Mouse (Mus musculus) hindbrain, embryonic 11.5 days (tissue): ENCODE measurements at regions not wholly inside any gene's neighbourhood (a gene's known extent, or its start where the extent isn't known, plus 50 kb on each side); places are given as distances from the start of the nearest gene placed in this dataset.
A peak's percentile ranks its signal among the peaks of the same experiment; 100 is the strongest.

Experiments
- ATAC-seq: fragments of 200-750 bp; cut with Nextera tagmentation; 2 replicates; pipeline ENCODE4 v1.8.0; 2017; ENCODE audit warnings: mild to moderate bottlenecking, moderate TSS enrichment, moderate library complexity; ENCODE audit not compliant: low FRiP score
- DNase-seq: peaks from one replicate; pipeline ENCODE4 v3.0.0-alpha.2; 2015; ENCODE audit warnings: low spot score
- H3K27ac ChIP-seq: fragments of 300-500 bp; sonication (generic); 2 replicates; pipeline ENCODE4 v1.5.1; 2014; ENCODE audit warnings: mild to moderate bottlenecking, low read depth, low read length
- H3K27me3 ChIP-seq: fragments of 300-500 bp; sonication (generic); 2 replicates; pipeline ENCODE4 v1.6.1; 2014; ENCODE audit warnings: mild to moderate bottlenecking, low read length, moderate library complexity, mixed read lengths; ENCODE audit not compliant: control insufficient read depth, insufficient read depth
- H3K36me3 ChIP-seq: fragments of 300-500 bp; sonication (generic); 2 replicates; pipeline ENCODE4 v1.6.1; 2014; ENCODE audit warnings: mild to moderate bottlenecking, low read length, moderate library complexity, mixed read lengths; ENCODE audit not compliant: control insufficient read depth, insufficient read depth
- H3K4me1 ChIP-seq: fragments of 300-500 bp; sonication (generic); replicated peaks from 2 replicates; pipeline ENCODE4 v1.6.1; 2014; ENCODE audit warnings: low read length, mixed read lengths; ENCODE audit not compliant: control insufficient read depth, insufficient read depth
- H3K4me2 ChIP-seq: fragments of 300-500 bp; sonication (generic); replicated peaks from 2 replicates; pipeline ENCODE4 v1.6.1; 2014; ENCODE audit warnings: mild to moderate bottlenecking, low read depth, low read length
- H3K4me3 ChIP-seq: fragments of 300-500 bp; sonication (generic); 2 replicates; pipeline ENCODE4 v1.5.1; 2014; ENCODE audit warnings: low read depth, low read length
- H3K9ac ChIP-seq: fragments of 300-500 bp; sonication (generic); 2 replicates; pipeline ENCODE4 v1.6.1; 2014; ENCODE audit warnings: low read depth, low read length
- H3K9me3 ChIP-seq: fragments of 300-500 bp; sonication (generic); 2 replicates; pipeline ENCODE4 v1.6.1; 2016; ENCODE audit warnings: low read length; ENCODE audit not compliant: control insufficient read depth
- WGBS: fragments of 180-500 bp; shearing (Covaris S2); extraction: QIAGEN DNeasy Blood & Tissue Kit; methylation state at CpG from one replicate; pipeline ENCODE4 v1.1.7; 2014; 5-methylcytosine and 5-hydroxymethylcytosine counted together

DNA sequence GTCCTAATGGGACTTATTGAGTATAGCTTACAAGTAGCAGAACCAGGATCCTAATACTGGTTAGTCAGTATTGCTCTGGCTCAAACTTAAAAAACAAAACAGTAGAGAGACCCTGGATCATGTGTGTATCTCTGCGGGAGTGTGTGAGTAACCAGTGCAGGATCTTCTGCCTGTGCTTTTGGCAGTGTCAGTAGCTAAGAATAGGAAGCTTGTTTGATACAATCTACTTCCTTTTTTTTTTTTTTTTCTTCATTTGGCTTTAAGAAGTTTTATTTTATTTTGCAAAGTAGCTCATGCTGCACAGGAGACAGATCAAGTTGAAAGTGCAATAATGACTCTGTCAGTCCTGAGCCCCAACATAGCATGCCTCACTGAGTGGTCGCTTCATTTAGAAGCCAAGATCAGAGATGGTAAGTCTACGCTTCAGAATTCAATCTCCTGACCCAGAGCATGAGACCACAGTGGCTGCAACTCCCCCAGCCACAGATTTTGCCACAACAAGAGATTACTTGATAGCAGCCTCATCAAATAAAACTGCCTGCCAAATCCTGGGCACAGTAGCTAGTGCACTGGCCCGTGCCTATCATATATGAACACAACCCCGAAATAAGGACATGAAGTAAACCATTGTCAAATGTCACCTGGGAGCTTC, 306.4 kb upstream of the Pitrm1 start:
- no peak overlapping the region for H3K4me2 ChIP-seq
- no peak overlapping the region for H3K27ac ChIP-seq
- H3K36me3 ChIP-seq, result no peaks in the 10 kb centered on the region
- H3K27me3 ChIP-seq, result no peaks in the 10 kb centered on the region
- no peak overlapping the region for H3K4me3 ChIP-seq
- ATAC-seq, result no peak
- no peaks in the 10 kb centered on the region for H3K4me1 ChIP-seq
- no peak for DNase-seq
- H3K9me3 ChIP-seq, result no peaks in the 10 kb centered on the region
- no peak overlapping the region for H3K9ac ChIP-seq
- 91% methylated on average over 5 of the region's 5 CpGs for WGBS

DNA sequence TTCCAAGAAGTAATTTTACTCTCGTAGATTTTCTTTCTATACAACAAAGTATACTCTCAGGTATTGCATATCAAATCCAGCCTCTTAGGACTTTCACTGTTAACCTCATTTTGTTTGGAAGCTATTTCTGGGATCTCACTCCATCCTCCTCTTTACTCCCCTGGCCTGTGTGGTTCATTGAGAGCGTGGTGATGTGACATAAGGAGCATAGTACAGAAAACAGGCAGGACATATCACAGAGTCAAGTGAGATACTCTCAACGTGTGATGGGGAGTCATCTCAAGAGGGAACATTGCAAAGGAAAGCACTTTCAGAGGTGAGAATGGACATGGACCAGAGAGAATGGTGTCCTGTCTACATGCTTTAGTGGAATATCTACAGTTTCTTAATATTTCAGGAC, 297.8 kb upstream of the Pitrm1 start:
- Histone ChIP-seq H3K9ac (no peak overlapping the region), H3K27ac (no peak overlapping the region), H3K9me3 (no peaks in the 10 kb centered on the region), H3K4me2 (no peak overlapping the region), H3K36me3 (no peaks in the 10 kb centered on the region), H3K4me1 (no peaks in the 10 kb centered on the region), H3K27me3 (no peaks in the 10 kb centered on the region), H3K4me3 (no peak overlapping the region)
- ATAC-seq (no peak), DNase-seq (no peak)
- 87% methylated on average over 3 of the region's 3 CpGs for WGBS

DNA sequence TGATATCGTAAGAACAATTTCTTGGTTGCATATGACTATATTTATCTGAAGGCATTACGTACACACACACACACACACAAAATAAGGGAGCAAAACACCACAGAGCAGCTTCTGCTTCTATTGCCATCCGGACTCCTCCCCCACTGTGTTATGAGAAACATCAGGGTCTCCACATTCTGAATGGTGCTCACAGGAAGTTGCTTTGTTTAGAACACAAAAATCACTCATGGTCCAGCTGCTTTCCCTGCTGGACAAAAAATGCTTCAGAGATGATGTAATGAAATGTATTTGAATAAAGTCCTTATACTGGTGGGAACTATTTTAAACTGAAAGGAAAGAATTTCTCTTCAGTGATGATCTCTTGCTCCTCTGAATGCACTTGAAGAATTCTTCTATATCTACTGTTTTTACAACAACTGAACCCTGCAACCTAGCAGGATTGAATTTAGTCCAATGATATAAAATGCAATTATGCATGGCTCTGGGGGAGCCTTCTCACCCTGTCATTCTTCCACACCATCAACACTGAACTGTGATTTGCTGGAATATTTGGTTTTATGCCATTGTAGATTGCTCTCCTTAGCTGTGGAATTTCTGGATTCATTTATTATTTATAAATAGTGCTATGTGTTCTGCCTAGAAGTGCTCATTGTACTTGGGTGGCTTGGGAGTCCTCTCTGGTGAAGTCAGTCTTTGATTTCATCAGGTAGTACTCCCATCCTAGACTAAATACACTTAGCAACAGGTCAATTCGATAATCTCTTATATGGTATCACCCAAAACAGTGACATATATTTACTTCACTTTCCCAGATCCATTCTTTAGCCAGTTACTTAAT, 296.7 kb upstream of the Pitrm1 start:
- Histone ChIP-seq H3K27ac (no peak overlapping the region), H3K4me3 (no peak overlapping the region), H3K4me1 (no peaks in the 10 kb centered on the region), H3K9me3 (no peaks in the 10 kb centered on the region), H3K36me3 (no peaks in the 10 kb centered on the region), H3K27me3 (no peaks in the 10 kb centered on the region), H3K4me2 (no peak overlapping the region), H3K9ac (no peak overlapping the region)
- DNase-seq (peak; percentile 44), ATAC-seq (peak; percentile 86)
- WGBS, result 64% methylated on average over 4 of the region's 4 CpGs

DNA sequence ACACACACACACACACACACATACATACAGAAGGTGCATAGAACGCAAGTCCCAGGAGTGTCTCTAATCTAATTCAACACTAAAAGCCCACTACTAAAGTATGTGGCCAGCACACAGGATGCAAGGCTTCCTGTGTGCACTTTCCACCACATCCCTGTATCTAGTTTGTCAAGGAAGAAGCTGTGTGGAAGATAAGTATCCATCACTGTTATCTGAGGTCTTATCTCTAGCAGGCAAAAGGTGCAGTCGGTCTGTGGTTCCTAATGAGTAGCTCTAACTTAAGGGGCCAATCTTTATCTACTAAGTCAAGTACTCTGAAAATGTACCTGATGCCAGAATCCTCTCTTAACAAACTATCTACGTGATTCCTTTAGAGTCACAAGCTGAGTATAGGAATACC, 295.8 kb upstream of the Pitrm1 start:
- DNase-seq (no peak), ATAC-seq (no peak)
- no peak overlapping the region for H3K4me2 ChIP-seq
- no peaks in the 10 kb centered on the region for H3K36me3 ChIP-seq
- H3K9ac ChIP-seq, result no peak overlapping the region
- no peaks in the 10 kb centered on the region for H3K4me1 ChIP-seq
- no peak overlapping the region for H3K4me3 ChIP-seq
- no peaks in the 10 kb centered on the region for H3K27me3 ChIP-seq
- 90% methylated on average over 3 of the region's 3 CpGs for WGBS
- no peak overlapping the region for H3K27ac ChIP-seq
- H3K9me3 ChIP-seq, result no peaks in the 10 kb centered on the region

DNA sequence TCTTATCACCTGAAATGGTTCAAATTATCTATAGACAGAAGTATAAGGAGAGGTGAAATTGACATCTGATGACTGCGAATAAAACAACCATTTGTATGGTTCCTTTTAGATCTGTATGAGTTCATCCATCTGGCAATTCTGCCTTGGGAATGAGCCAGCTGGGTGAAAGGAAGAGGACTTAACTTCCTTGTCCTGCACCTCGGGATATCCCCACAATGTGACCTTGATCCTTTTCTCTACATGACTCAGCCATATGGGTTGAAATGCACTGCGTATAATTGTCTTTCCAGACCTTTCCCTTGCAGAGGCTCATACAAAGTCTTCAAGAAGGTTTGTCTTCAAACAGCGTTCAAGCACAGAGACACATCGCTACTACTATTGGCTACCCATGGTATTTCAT, 292.6 kb upstream of the Pitrm1 start:
- H3K36me3 ChIP-seq, result no peaks in the 10 kb centered on the region
- H3K9ac ChIP-seq, result no peak overlapping the region
- 91% methylated on average over 5 of the region's 5 CpGs for WGBS
- no peak overlapping the region for H3K4me2 ChIP-seq
- H3K4me3 ChIP-seq, result no peak overlapping the region
- no peak for ATAC-seq
- H3K9me3 ChIP-seq, result no peaks in the 10 kb centered on the region
- H3K27me3 ChIP-seq, result no peaks in the 10 kb centered on the region
- no peak overlapping the region for H3K27ac ChIP-seq
- H3K4me1 ChIP-seq, result no peaks in the 10 kb centered on the region
- DNase-seq, result no peak

DNA sequence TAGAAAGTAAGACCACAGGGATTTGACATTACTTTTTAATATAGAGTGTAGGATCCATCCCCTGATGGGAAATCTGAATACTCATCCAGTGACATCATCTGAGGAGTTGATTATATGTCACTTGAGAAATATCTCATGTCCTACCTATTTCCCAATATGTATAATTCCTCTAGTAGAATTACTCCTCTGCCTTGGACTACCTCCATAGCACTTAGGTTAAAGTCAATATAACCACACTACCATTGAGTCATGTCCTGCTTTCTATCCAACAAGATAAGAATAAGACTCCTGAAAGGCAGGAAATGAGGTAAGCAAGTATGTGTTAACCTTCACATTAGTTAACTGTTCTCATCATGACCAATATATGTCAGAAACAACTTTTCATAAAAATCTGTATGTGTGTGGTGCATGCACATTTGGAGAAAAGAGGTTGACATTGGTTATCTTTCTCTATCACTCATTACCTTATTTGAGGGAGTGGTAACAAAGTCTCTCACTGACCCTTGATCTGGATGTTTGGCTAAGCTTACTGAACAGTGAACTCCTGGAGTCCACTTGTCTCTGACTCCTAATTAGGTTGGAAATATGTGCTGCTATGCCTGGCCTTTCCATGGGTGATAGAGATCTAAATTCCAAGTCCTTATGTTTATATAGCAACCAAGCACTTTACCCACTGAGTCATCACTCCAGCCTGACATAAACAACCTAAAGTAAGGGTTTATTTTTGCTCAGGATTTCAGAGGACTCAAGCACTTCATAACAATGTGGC, 292.0 kb upstream of the Pitrm1 start:
- DNase-seq, result no peak
- no peak overlapping the region for H3K4me3 ChIP-seq
- no peak for ATAC-seq
- no peaks in the 10 kb centered on the region for H3K9me3 ChIP-seq
- no peaks in the 10 kb centered on the region for H3K4me1 ChIP-seq
- no peaks in the 10 kb centered on the region for H3K27me3 ChIP-seq
- no peaks in the 10 kb centered on the region for H3K36me3 ChIP-seq
- H3K27ac ChIP-seq, result no peak overlapping the region
- H3K4me2 ChIP-seq, result no peak overlapping the region
- H3K9ac ChIP-seq, result no peak overlapping the region

DNA sequence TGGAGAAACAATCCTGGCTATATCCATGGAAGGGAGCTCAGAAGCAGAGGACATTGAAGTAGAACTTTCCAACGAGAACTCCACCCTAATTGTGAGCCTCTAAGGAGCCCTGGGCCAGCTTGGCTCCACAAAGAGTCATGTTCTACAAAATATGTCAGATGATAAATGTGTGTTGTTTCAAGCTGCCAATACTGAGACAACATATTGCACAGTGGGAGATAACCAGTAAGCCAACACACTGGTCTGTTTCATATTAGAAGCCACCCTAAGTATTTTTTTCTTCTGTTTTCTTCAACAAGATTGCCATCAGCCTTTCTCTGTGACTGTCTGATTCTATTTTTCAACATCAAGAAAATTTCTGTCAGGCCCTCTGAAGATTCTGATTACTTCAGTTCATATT, 289.5 kb upstream of the Pitrm1 start:
- DNase-seq (no peak), ATAC-seq (no peak)
- no peaks in the 10 kb centered on the region for H3K9me3 ChIP-seq

DNA sequence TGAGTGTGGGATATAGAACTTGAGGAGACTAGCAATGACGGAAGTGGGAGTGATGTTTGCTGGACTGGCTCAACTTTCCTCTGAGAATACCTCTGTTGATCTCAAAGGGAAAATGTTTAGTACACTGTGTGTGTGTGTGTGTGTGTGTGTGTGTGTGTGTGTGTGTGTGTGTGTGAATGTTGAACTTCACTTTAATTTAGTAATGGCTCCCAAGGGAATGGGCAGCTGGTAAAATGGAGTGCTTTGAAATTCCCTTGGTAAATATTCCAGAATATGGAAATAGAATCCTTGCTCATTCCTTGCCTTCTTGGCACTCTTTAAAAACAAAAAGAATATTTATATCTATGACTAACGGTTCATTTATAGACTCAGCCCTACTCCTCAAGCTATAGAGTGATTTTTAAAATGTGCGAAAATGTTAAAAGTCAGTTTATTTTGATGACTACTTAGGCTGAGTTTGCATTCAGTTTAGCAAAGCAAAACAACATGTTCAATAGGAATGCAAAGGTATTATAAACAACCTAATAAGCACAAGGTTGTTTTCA, 287.6 kb upstream of the Pitrm1 start:
- DNase-seq, result no peak
- H3K4me2 ChIP-seq, result no peak overlapping the region

More for the DNA sequence above, 289.5 kb upstream of the Pitrm1 start:
- Histone ChIP-seq H3K27me3 (no peaks in the 10 kb centered on the region), H3K36me3 (no peaks in the 10 kb centered on the region), H3K4me3 (no peak overlapping the region), H3K9ac (no peak overlapping the region), H3K4me1 (no peaks in the 10 kb centered on the region), H3K4me2 (no peak overlapping the region), H3K27ac (no peak overlapping the region)
- 79% methylated on average over 1 of the region's 1 CpGs for WGBS

More for the DNA sequence above, 287.6 kb upstream of the Pitrm1 start:
- H3K9me3 ChIP-seq, result no peaks in the 10 kb centered on the region
- ATAC-seq, result no peak
- no peaks in the 10 kb centered on the region for H3K27me3 ChIP-seq
- H3K4me3 ChIP-seq, result no peak overlapping the region
- H3K36me3 ChIP-seq, result no peaks in the 10 kb centered on the region
- H3K27ac ChIP-seq, result no peak overlapping the region
- no peaks in the 10 kb centered on the region for H3K4me1 ChIP-seq
- 93% methylated on average over 3 of the region's 3 CpGs for WGBS
- H3K9ac ChIP-seq, result no peak overlapping the region
